Mouse (Mus musculus) cerebellum, adult (tissue): ENCODE measurements around the gene Foxo3.

Experiments used
- ATAC-seq: cut with Nextera tagmentation; 2 replicates; pipeline ENCODE4 v1.9.2; 2017; ENCODE audit warnings: mild to moderate bottlenecking, moderate library complexity, mixed read lengths; ENCODE audit not compliant: insufficient number of reproducible peaks, low FRiP score, low TSS enrichment

Gene Foxo3

DNA sequence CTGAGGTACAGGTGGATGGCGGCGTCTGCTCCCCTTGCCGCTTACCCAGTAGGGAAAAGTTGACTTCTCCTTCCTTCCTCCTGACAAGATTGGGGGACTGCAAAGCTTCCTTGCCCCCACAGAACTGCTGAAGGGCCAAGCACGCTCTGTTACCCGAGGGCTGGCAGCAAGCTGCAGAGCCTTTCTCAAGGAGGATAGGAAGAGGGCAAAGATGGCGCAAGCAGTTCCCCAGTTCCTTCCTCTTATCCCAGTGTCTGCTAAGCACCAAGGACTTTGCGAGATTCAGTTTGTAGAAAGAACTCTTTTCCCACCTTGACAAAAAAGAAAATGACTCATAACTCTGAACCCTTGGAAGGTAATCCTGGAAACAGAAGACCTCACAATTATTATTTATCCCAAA lies 18.6 kb downstream of the Foxo3 start:
- no peak for ATAC-seq

GRCm38 (mm10) chr10:42254788-42255187 lies 21.8 kb downstream of the Foxo3 start:
- no peak for ATAC-seq

DNA sequence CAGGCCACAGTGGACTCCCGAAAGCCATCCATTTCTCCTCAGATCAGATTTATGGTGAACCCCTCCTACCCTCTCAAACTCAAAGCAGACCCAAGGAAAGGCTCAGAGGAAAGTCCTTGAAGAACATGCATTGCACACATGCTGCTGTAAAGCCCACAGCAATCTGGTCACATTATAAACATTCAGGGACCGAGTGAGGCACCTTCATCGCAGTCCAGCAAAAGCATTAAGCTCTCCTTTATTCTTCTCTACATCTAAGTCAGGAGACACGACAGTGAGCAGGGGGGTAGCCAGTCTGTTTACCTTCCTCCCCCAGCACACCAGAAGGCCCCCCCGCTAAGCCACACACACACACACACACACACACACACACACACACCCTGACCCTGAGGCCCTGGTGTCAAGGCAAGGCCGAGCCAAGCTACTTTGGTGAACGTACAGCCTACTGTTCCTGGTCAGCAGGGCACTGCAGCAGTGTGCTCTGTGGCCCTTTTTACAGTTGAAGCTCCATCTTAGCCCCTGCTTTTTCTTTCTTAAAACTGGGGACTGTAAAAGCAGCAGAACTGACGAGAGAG lies 24.7 kb downstream of the Foxo3 start:
- no peak for ATAC-seq

DNA sequence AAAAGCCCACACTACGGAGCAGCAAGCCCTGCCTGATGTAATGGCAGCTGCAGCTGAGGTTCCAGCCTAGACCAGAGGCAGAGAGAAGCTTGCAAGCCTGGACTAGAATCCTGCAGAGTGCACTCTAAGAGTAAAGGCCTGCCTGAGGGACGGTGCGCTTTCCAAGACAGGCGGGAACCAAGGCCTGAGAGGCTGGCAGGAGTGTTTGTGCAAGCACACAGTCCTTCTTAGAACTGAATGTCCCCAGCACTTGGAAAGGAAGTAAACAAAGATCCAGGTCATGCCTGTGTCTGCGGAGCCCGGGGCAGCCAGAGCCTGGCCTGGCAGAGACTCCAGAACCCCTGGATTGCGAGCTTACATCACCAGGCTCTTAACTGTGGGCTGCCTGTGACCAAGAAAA lies 25.4 kb downstream of the Foxo3 start:
- ATAC-seq: peak; percentile 46

DNA sequence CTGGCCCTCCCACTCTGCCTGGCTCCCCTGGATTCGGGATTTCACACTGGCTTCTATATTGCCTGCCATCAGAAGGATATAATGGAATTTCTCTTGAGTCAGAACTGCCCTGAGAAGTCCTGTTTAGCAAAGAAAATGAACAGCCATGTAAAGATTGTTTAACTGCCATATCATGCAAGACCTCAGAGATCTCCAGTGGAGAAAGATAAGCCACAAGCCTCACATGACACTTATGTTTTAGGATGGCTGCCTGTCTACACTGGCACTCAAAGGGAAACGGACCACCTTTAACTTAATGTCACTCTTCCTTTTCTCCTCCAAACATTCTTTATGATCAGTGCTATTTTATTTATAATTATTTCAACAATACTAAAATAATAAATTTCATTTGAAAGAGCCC lies 26.6 kb downstream of the Foxo3 start:
- no peak for ATAC-seq

DNA sequence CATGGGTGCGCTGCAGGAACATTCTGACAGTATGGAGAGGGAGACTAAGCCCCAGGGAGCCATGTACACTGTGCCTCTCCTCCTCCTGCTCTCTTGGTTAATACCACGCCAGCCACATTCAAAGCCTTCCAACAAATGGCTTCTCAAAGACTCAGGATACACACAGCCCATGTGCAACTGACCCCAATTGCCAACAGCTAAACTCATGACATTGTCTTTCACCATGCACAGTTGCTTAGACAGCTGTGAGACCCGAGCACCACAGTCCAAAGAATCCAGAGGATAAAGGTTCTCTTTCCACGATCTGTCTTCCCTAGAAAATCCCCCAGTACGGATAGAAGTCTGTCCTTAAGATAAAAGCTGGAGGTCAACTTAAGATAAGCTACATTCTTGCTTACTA lies 27.9 kb downstream of the Foxo3 start:
- ATAC-seq: no peak

GRCm38 (mm10) chr10:42248156-42248555 lies 28.4 kb downstream of the Foxo3 start:
- ATAC-seq: no peak

- ATAC-seq: no peak
These were observed 29.3 kb downstream of the Foxo3 start for GRCm38 (mm10) chr10:42247125-42247816.

- ATAC-seq: no peak
These were observed 30.1 kb downstream of the Foxo3 start for GRCm38 (mm10) chr10:42246483-42246882.

GRCm38 (mm10) chr10:42245636-42246035 lies 30.9 kb downstream of the Foxo3 start:
- ATAC-seq: no peak

- peak; percentile 63 for ATAC-seq
These were observed 31.3 kb downstream of the Foxo3 start for GRCm38 (mm10) chr10:42245256-42245601.

DNA sequence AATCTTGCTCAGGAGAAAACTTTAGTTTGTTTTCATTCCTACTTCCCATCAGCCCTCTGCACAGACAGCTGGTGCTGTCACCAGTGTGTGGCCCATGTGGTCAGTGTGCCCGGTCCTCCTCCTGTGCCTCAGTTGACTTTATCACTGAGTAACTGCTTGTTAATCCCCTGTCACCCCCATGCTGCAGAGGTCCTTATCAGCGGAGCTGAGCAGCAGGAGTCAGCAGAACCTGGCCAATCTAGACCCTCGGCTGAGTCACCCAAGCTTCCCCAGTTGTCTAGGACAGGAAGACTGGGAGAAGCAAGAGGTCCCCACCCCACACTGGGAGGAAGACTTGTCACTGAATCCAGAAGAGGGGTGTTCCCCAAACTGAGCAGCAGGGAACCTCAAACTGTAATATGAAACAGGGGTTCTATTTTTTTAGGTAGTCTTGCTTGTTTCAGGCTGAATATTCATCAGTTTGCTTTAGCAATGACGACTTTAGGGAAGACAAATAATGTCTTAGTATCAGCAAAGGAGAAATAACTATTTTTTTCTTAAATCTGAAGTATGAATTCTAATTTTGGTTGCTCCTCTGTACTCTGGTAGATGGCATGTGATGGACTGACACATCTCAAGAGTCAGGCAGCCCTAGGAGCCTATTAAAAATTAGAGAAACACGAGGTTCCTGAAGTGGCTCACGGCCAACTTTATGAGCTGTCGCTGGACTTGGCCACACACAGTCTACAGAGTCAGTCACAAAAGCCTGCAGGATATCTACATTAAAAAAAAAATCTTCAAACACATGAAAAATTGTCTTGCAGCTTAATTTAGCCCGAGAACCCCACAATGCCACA lies 31.9 kb downstream of the Foxo3 start:
- ATAC-seq: peak; percentile 51; the same call in 1 of the 2 replicates

DNA sequence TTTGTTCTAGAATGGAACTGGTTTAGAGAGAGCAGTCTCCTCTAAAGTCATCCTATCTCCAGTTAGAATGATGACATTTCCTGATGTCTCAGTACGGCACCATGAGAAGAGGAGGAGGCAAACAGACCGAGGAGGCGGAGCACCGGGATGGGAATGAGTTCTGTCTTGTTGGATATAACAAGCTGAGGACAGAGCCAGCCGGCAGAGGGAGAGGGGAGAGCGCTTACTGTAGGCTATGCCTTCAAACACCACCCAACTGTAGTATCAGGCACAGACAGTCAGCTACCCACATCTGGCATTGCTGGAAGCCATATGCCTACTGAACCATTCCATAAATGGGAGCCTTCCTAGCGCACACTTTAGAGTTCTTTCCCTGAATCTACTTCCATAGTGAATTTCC lies 32.6 kb downstream of the Foxo3 start:
- no peak for ATAC-seq

- ATAC-seq: no peak
These were observed 34.1 kb downstream of the Foxo3 start for GRCm38 (mm10) chr10:42242484-42242883.

- ATAC-seq: no peak
These were observed 34.8 kb downstream of the Foxo3 start for GRCm38 (mm10) chr10:42241775-42242174.

DNA sequence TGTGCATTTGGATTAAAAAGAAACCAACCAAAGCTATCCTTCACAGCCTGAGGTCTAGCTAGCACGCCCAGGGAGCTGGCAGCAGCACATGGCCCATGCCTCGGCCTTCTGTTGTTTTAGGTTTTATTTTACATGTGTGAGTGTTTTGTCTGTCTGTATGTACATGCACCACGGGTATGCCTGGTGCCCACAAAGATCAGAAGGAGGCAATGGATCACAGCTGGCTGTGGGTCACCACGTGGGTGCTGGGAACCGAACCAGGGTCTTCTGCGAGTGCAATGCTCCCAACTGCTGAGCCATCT lies 36.8 kb downstream of the Foxo3 start:
- ATAC-seq: peak; percentile 57; the same call in 1 of the 2 replicates

- ATAC-seq: peak; percentile 43
These were observed 37.4 kb downstream of the Foxo3 start for GRCm38 (mm10) chr10:42238923-42239809.

DNA sequence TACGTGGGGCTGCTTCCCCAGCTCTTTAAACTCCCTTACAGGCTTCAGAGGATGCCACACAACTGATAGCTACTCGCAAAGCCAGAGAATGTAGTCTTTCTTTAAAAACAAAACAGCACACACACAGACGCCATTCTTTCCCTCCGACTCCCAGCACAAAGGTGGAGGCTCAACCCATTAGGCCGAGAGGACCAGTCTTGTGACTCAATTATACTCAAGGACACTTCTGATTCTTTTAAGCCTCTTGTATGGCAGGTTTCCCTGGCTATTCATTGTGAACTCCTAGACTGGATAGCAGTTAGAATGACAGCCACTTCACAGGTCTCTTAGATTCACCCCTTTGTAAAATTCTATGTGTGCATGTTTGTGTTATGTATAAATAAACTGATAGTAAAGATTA lies 38.3 kb downstream of the Foxo3 start:
- ATAC-seq: no peak

GRCm38 (mm10) chr10:42237556-42237955 lies 39.0 kb downstream of the Foxo3 start:
- no peak for ATAC-seq

DNA sequence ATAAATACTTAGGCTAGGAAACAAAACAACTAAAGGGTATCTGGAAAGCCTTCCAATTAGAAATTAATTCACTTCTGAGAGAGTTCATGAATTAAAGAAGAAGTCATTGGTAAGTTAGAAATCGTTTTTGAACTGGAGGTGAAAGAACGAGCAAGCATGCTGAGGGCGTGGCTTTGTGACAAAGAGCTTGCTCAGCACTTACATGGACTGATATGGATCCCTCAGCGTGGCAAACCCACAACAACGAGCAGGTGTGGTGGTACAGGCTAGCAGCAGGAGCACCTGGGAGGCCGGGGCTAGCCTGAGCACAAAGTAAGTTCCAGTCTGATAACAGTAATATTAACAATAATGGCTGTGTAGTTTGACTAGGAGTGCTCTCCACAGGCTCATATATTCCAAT lies 41.2 kb downstream of the Foxo3 start:
- ATAC-seq: no peak

GRCm38 (mm10) chr10:42232977-42233376 lies 43.6 kb downstream of the Foxo3 start:
- no peak for ATAC-seq
